Mouse (Mus musculus) lung, embryonic 16.5 days (tissue): Measurements from ENCODE around the gene Myo10. TPM values are rescaled to one million over a fixed set of nuclear protein-coding genes. Genes with fewer than 3 reads are reported as not detected.

ENCODE experiments used
- ATAC-seq: fragments of 200-750 bp; cut with Nextera tagmentation; 2 replicates; pipeline ENCODE4 v1.8.0; 2017; ENCODE audit warnings: low read depth, mild to moderate bottlenecking, moderate library complexity
- H3K27ac ChIP-seq: fragments of 300-500 bp; sonication (generic); 2 replicates; pipeline ENCODE4 v1.5.1; 2014; ENCODE audit warnings: mild to moderate bottlenecking, control low read depth, low read length
- H3K27me3 ChIP-seq: fragments of 300-500 bp; sonication (generic); 2 replicates; pipeline ENCODE4 v1.6.1; 2014; ENCODE audit warnings: low read depth, low read length, mixed read lengths; ENCODE audit not compliant: control insufficient read depth, insufficient read depth
- H3K36me3 ChIP-seq: fragments of 300-500 bp; sonication (generic); 2 replicates; pipeline ENCODE4 v1.6.1; 2014; ENCODE audit warnings: low read length; ENCODE audit not compliant: control insufficient read depth, insufficient read depth
- H3K4me1 ChIP-seq: fragments of 300-500 bp; sonication (generic); replicated peaks from 2 replicates; pipeline ENCODE4 v1.6.1; 2014; ENCODE audit warnings: low read length, mixed read lengths; ENCODE audit not compliant: control insufficient read depth, insufficient read depth
- H3K4me2 ChIP-seq: fragments of 300-500 bp; sonication (generic); 2 replicates; pipeline ENCODE4 v1.6.1; 2014; ENCODE audit warnings: low read depth, low read length, control low read depth
- H3K4me3 ChIP-seq: fragments of 300-500 bp; sonication (generic); 2 replicates; pipeline ENCODE4 v1.5.1; 2014; ENCODE audit warnings: mild to moderate bottlenecking, low read length, control low read depth
- H3K9ac ChIP-seq: fragments of 300-500 bp; sonication (generic); 2 replicates; pipeline ENCODE4 v1.6.1; 2014; ENCODE audit warnings: low read length, control low read depth
- H3K9me3 ChIP-seq: fragments of 300-500 bp; sonication (generic); 2 replicates; pipeline ENCODE4 v1.6.1; 2016; ENCODE audit warnings: low read length; ENCODE audit not compliant: control insufficient read depth
- WGBS: fragments of 180-500 bp; shearing (Covaris S2); extraction: QIAGEN DNeasy Blood & Tissue Kit; methylation state at CpG from one replicate; pipeline ENCODE4 v1.1.7; 2014; 5-methylcytosine and 5-hydroxymethylcytosine counted together
- polyA plus RNA-seq: library from polyadenylated mRNA; unstranded; fragments of >200 nt; fragmentation: Nextera tagmentation; extraction: Ambion mirVana; gene quantifications from 2 replicates; pipeline ENCODE4 v1.2.1, GENCODE M21; 2015

Myo10 gene
- polyA plus RNA-seq, 1 experiment from 2014 or later = 33.2 TPM

- H3K9ac ChIP-seq = peak overlapping the region; percentile 32; the same call in 1 of the 2 replicates
- peak overlapping the region; percentile 9; the same call in 1 of the 2 replicates for H3K4me2 ChIP-seq
- peaks cover 47% of the 10 kb centered on the region for H3K4me1 ChIP-seq
Observed at GRCm38 (mm10) chr15:25767777-25768176, 145.5 kb downstream of the Myo10 start.

GRCm38 (mm10) chr15:25769524-25770255, 147.4 kb downstream of the Myo10 start:
- Histone ChIP-seq H3K27ac (peak overlapping the region; percentile 13; the same call in 1 of the 2 replicates), H3K4me1 (peaks cover 62% of the 10 kb centered on the region)
- 65% methylated on average over 9 of the region's 9 CpGs for WGBS

More at GRCm38 (mm10) chr15:25767777-25768176, 145.5 kb downstream of the Myo10 start:
- peak; percentile 85 for ATAC-seq
- Histone ChIP-seq H3K4me3 (no peak overlapping the region), H3K27ac (peak overlapping the region; percentile 91), H3K9me3 (no peaks in the 10 kb centered on the region), H3K36me3 (peaks cover 3% of the 10 kb centered on the region; the same call in 1 of the 2 replicates), H3K27me3 (no peaks in the 10 kb centered on the region)
- 12% methylated on average over 6 of the region's 6 CpGs for WGBS

GRCm38 (mm10) chr15:25771782-25772181, 149.5 kb downstream of the Myo10 start:
- 95% methylated on average over 10 of the region's 10 CpGs for WGBS
- peaks cover 57% of the 10 kb centered on the region for H3K4me1 ChIP-seq
- H3K27ac ChIP-seq = no peak overlapping the region
- H3K27me3 ChIP-seq = no peaks in the 10 kb centered on the region
- H3K36me3 ChIP-seq = peaks cover 3% of the 10 kb centered on the region; the same call in 1 of the 2 replicates
- ATAC-seq = no peak
- no peaks in the 10 kb centered on the region for H3K9me3 ChIP-seq
- H3K4me3 ChIP-seq = no peak overlapping the region
- H3K9ac ChIP-seq = no peak overlapping the region
- H3K4me2 ChIP-seq = no peak overlapping the region

More at GRCm38 (mm10) chr15:25769524-25770255, 147.4 kb downstream of the Myo10 start:
- no peak overlapping the region for H3K4me2 ChIP-seq
- no peak overlapping the region for H3K4me3 ChIP-seq
- peaks cover 3% of the 10 kb centered on the region; the same call in 1 of the 2 replicates for H3K36me3 ChIP-seq
- no peaks in the 10 kb centered on the region for H3K27me3 ChIP-seq
- no peaks in the 10 kb centered on the region for H3K9me3 ChIP-seq
- no peak overlapping the region for H3K9ac ChIP-seq
- ATAC-seq = no peak

DNA sequence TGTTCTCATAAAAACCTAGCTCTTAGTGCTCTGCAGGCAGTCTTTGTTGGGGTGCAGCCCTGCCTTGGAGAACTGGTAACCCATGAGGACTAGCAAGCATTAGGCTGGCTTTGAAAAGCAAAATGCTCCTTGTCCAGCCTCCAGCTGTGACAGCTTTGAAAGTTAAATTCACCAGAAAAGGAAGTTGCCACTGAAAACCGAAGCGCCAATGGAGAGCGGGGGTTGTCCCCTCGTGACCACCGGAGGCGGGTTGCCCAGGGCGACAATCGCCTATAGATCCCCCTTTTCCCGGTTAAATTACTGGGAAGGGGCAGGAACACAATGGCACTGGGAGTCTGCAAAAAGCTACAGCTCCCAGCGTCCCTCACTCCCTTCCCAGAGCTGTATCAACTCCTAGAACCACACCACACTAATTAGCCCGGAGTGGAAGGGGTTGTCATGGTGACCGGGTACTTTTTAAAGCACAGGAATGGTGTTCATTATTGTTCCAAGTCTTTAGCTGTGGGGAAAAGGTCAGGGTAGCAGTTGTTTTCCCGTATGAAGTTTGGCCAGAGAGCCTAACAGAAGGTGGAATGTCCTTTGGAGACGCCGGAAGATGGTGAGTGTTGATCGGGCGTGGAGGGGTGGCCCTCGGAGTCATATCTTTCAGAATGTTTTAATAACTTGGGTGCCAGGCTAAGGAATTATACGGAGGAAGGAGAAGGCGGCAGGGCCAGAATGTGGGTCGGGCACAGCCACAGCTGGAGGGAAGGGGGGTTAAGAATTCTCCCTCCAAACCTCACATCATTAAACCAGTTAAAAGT, 151.6 kb downstream of the Myo10 start:
- Histone ChIP-seq H3K27ac (peak overlapping the region; percentile 91), H3K9ac (peak overlapping the region; percentile 27), H3K4me1 (peaks cover 37% of the 10 kb centered on the region), H3K36me3 (peaks cover 15% of the 10 kb centered on the region), H3K27me3 (no peaks in the 10 kb centered on the region), H3K9me3 (no peaks in the 10 kb centered on the region), H3K4me2 (peak overlapping the region; percentile 59), H3K4me3 (peak overlapping the region; percentile 41)
- peak; percentile 64 for ATAC-seq
- WGBS = 5% methylated on average over 21 of the region's 21 CpGs

DNA sequence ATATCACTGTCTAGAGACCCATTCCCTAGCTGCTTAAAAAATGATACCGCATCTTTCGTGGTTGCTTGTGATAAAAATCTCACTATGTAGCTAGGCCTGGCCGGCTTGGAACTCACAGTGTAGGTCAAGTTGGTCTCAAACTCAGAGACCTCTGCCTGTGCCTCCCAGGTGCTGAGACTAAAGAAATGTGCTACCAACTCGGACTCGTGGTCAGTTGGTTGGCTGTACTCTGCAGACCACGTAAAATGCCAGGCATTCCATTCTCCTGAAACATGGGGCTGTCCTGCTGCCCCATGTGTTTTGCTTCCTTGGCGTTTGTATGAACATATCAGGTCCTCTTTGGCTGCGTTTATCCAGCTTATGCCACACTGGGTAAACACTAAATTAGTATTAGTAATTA, 156.6 kb downstream of the Myo10 start:
- no peak overlapping the region for H3K4me2 ChIP-seq
- no peaks in the 10 kb centered on the region for H3K27me3 ChIP-seq
- no peak overlapping the region for H3K9ac ChIP-seq
- H3K4me3 ChIP-seq = no peak overlapping the region
- peaks cover 50% of the 10 kb centered on the region for H3K36me3 ChIP-seq
- ATAC-seq = no peak
- peaks cover 23% of the 10 kb centered on the region for H3K4me1 ChIP-seq
- no peaks in the 10 kb centered on the region for H3K9me3 ChIP-seq
- no peak overlapping the region for H3K27ac ChIP-seq
- 66% methylated on average over 8 of the region's 8 CpGs for WGBS

DNA sequence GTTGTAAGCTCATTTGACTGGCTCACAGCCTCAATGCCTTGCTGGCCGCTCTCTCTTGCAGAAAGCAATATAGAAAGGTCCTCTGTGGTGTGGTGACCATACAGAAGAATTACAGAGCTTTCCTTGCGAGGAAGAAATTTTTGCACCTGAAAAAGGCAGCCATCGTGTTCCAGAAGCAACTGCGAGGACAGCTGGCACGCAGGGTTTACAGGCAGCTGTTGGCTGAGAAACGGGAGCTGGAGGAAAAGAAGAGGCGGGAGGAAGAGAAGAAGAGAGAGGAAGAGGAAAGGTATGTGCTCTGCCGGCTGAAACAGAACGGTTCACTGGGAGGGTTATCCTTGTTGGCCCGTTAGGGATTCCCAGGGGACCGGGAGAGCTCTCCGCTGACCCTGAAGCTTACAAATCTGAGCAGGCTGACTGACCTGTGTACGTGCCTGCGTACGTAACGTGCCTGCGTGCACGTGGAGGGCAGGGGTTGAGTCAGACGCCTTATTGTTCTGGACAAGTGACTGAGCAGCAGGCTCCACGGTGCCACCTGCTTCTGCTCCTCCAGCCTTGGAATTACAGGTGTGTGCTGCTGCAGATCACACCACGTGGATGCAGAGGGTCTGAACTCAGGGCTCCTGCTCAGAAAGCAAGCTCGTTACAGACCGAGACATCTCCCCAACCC, 157.3 kb downstream of the Myo10 start:
- WGBS = 74% methylated on average over 23 of the region's 23 CpGs
- H3K9me3 ChIP-seq = no peaks in the 10 kb centered on the region
- ATAC-seq = no peak
- H3K4me2 ChIP-seq = no peak overlapping the region
- peaks cover 54% of the 10 kb centered on the region for H3K36me3 ChIP-seq
- H3K27ac ChIP-seq = no peak overlapping the region
- peaks cover 16% of the 10 kb centered on the region for H3K4me1 ChIP-seq
- no peak overlapping the region for H3K4me3 ChIP-seq
- H3K27me3 ChIP-seq = no peaks in the 10 kb centered on the region
- no peak overlapping the region for H3K9ac ChIP-seq

DNA sequence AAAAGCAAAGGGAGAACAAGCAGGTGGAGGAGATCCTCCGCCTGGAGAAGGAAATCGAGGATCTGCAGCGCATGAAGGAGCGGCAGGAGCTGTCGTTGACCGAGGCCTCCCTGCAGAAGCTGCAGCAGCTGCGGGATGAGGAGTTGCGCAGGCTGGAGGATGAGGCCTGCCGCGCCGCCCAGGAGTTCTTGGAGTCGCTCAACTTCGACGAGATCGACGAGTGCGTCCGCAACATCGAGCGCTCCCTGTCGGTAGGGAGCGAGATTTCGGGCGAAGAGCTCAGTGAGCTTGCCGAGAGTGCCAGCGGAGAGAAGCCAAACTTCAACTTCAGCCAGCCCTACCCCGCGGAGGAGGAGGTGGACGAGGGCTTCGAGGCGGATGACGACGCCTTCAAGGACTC, 158.7 kb downstream of the Myo10 start:
- 89% methylated on average over 33 of the region's 33 CpGs for WGBS
- H3K27me3 ChIP-seq = no peaks in the 10 kb centered on the region
- no peak overlapping the region for H3K27ac ChIP-seq
- H3K4me1 ChIP-seq = peaks cover 2% of the 10 kb centered on the region
- no peak overlapping the region for H3K9ac ChIP-seq
- peaks cover 61% of the 10 kb centered on the region for H3K36me3 ChIP-seq
- H3K9me3 ChIP-seq = no peaks in the 10 kb centered on the region
- no peak overlapping the region for H3K4me2 ChIP-seq
- no peak overlapping the region for H3K4me3 ChIP-seq
- no peak for ATAC-seq

GRCm38 (mm10) chr15:25785456-25786390, 163.4 kb downstream of the Myo10 start:
- no peak overlapping the region for H3K4me2 ChIP-seq
- H3K4me1 ChIP-seq = no peaks in the 10 kb centered on the region
- H3K27ac ChIP-seq = no peak overlapping the region
- peaks cover 66% of the 10 kb centered on the region for H3K36me3 ChIP-seq
- 88% methylated on average over 35 of the region's 35 CpGs for WGBS
- no peak overlapping the region for H3K4me3 ChIP-seq
- no peaks in the 10 kb centered on the region for H3K27me3 ChIP-seq
- H3K9ac ChIP-seq = no peak overlapping the region
- no peak for ATAC-seq
- H3K9me3 ChIP-seq = no peaks in the 10 kb centered on the region
